Mouse (Mus musculus): ENCODE data around the gene Tax1bp1. TPM values are rescaled to one million over a fixed set of nuclear protein-coding genes. Genes with fewer than 3 reads are reported as not detected.
"Not testable (repeated sequence)": the region's sequence is repeated elsewhere in the genome, so short reads cannot be mapped to it uniquely, and the experiment has no call there.

Gene Tax1bp1
- 104 and 109 TPM in 2 replicates for polyA plus RNA-seq (2015; fragmentation: Nextera tagmentation; extraction: Ambion mirVana)

- Histone ChIP-seq H3K4me1 (peaks cover 11% of the 10 kb centered on the region), H3K4me2 (peak within 1 kb of the TSS; percentile 79), H3K27me3 (replicated peaks) (no peaks in the 10 kb centered on the region), H3K4me3 (peak within 1 kb of the TSS; percentile 82), H3K27ac (replicated peaks) (peak within 1 kb of the TSS; percentile 93), H3K9ac (peak within 1 kb of the TSS; percentile 89), H3K9me3 (no peaks in the 10 kb centered on the region), H3K36me3 (no peaks in the 10 kb centered on the region)
- ATAC-seq (ENCODE audit: extremely low read depth, insufficient number of reproducible peaks, low FRiP score, low TSS enrichment), result peak; percentile 92
- 3% methylated on average over 38 of the region's 38 CpGs for WGBS
These were observed at the start of gene Tax1bp1 for GRCm38 (mm10) chr6:52713104-52713896. Gene Tax1bp1, plus strand, starts transcription at chr6:52713729.

DNA sequence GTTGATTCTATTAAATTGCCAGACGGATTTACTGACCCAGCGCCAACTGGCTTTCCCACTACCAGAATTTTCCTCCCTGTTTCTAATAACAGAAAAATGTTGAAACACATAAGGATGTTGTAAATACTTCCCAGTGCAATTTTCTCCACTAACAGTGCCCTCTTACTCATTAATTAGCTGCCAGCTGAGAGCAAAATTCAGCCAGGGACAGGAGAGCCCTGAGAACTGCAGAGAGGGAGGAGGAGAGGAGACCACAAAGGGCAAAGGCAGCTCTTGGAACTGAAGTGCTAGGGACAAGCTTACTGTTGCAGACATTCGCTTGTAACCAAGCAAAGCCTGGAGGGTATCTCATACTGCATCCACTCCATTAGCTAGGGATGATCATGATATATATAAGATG lies 45.9 kb upstream of the Tax1bp1 start:
- H3K27ac ChIP-seq (replicated peaks), result no peak overlapping the region
- H3K4me2 ChIP-seq, result no peak overlapping the region
- no peaks in the 10 kb centered on the region for H3K27me3 ChIP-seq (replicated peaks)
- no peaks in the 10 kb centered on the region for H3K36me3 ChIP-seq
- no peaks in the 10 kb centered on the region for H3K4me1 ChIP-seq
- 68% methylated on average over 3 of the region's 3 CpGs for WGBS
- no peaks in the 10 kb centered on the region for H3K9me3 ChIP-seq
- H3K9ac ChIP-seq, result no peak overlapping the region
- ATAC-seq (ENCODE audit: extremely low read depth, insufficient number of reproducible peaks, low FRiP score, low TSS enrichment), result no peak
- no peak overlapping the region for H3K4me3 ChIP-seq

DNA sequence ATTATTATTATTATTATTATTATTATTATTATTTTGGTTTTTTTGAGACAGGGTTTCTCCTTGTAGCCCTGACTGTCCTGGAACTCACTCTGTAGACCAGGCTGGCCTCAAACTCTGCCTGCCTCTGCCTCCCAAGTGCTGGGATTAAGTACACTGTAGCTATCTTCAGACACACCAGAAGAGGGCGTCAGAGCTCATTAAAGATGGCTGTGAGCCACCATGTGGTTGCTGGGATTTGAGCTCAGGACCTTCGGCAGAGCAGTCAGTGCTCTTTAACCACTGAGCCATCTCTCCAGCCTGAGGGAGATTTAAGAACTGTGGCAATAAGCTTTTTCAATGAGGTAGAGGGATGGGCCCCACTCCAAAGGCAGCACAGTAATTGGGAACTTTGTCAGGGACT lies 43.7 kb upstream of the Tax1bp1 start:
- H3K4me3 ChIP-seq; H3K4me1 ChIP-seq; ATAC-seq (ENCODE audit: extremely low read depth, insufficient number of reproducible peaks, low FRiP score, low TSS enrichment); H3K27ac ChIP-seq (replicated peaks); H3K9ac ChIP-seq; H3K9me3 ChIP-seq; H3K36me3 ChIP-seq; H3K4me2 ChIP-seq; H3K27me3 ChIP-seq (replicated peaks): not testable (repeated sequence)
- WGBS, result 31% methylated on average over 2 of the region's 2 CpGs

GRCm38 (mm10) chr6:52671791-52672190 lies 41.7 kb upstream of the Tax1bp1 start:
- H3K4me2 ChIP-seq, result no peak overlapping the region
- WGBS, result 71% methylated on average over 8 of the region's 8 CpGs
- H3K9ac ChIP-seq, result no peak overlapping the region
- no peaks in the 10 kb centered on the region for H3K27me3 ChIP-seq (replicated peaks)
- H3K27ac ChIP-seq (replicated peaks), result no peak overlapping the region
- H3K36me3 ChIP-seq, result no peaks in the 10 kb centered on the region
- H3K4me1 ChIP-seq, result no peaks in the 10 kb centered on the region
- no peak for ATAC-seq (ENCODE audit: extremely low read depth, insufficient number of reproducible peaks, low FRiP score, low TSS enrichment)
- H3K4me3 ChIP-seq, result no peak overlapping the region
- H3K9me3 ChIP-seq, result no peaks in the 10 kb centered on the region

- Histone ChIP-seq H3K27ac (replicated peaks) (no peak overlapping the region), H3K9me3 (no peaks in the 10 kb centered on the region), H3K36me3 (no peaks in the 10 kb centered on the region), H3K27me3 (replicated peaks) (no peaks in the 10 kb centered on the region), H3K4me3 (no peak overlapping the region), H3K4me2 (no peak overlapping the region), H3K9ac (no peak overlapping the region), H3K4me1 (no peaks in the 10 kb centered on the region)
- 57% methylated on average over 2 of the region's 2 CpGs for WGBS
- no peak for ATAC-seq (ENCODE audit: extremely low read depth, insufficient number of reproducible peaks, low FRiP score, low TSS enrichment)
These were observed 41.0 kb upstream of the Tax1bp1 start for GRCm38 (mm10) chr6:52672539-52672938.

DNA sequence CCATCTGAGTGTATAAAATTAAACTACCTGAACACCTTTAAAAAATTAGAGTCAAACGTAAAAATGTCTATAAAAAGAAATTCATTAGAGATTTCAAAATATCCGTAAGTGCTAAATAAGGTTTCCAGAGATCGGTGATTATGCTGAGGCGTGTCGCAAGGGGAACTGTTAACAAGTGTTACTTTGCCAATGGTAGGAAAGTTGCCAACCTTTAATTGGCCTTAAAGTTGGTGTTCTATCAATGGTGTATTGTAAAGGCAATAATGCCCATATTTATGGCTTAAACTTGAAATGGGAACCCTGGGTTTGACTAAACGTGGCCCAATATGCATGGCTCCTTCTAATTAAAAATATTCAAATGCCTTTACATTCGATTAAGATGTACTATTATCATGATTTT lies 39.8 kb upstream of the Tax1bp1 start:
- 80% methylated on average over 7 of the region's 7 CpGs for WGBS
- Histone ChIP-seq H3K27me3 (replicated peaks) (no peaks in the 10 kb centered on the region), H3K4me3 (no peak overlapping the region), H3K9ac (no peak overlapping the region), H3K4me2 (no peak overlapping the region), H3K36me3 (no peaks in the 10 kb centered on the region), H3K4me1 (no peaks in the 10 kb centered on the region), H3K27ac (replicated peaks) (no peak overlapping the region), H3K9me3 (no peaks in the 10 kb centered on the region)
- no peak for ATAC-seq (ENCODE audit: extremely low read depth, insufficient number of reproducible peaks, low FRiP score, low TSS enrichment)

DNA sequence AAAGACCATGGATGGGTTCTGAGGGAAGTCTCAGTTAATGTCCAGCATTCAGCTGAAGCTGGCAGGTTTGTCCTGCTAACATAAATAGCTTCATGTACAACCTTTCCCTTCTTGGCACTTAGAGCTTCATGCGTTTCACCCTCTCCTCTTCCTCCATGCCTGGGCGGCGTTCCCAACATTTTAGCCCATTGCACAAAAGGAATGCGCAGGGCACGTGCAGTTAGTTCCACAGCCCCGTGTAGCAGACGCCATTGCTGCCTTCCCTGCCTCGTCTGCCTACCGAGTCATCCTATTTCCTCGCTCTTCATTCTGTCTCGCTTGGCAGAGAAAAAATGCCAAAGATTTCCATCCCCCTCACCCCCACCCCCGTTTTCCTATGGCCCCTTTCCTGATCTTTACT lies 39.0 kb upstream of the Tax1bp1 start:
- no peak for ATAC-seq (ENCODE audit: extremely low read depth, insufficient number of reproducible peaks, low FRiP score, low TSS enrichment)
- no peak overlapping the region for H3K27ac ChIP-seq (replicated peaks)
- 66% methylated on average over 12 of the region's 12 CpGs for WGBS

GRCm38 (mm10) chr6:52675222-52675921 lies 38.2 kb upstream of the Tax1bp1 start:
- Histone ChIP-seq H3K4me3 (no peak overlapping the region), H3K27ac (replicated peaks) (no peak overlapping the region)
- WGBS, result 65% methylated on average over 4 of the region's 4 CpGs

More for the DNA sequence above, 39.0 kb upstream of the Tax1bp1 start:
- no peaks in the 10 kb centered on the region for H3K9me3 ChIP-seq
- H3K9ac ChIP-seq, result no peak overlapping the region
- no peaks in the 10 kb centered on the region for H3K4me1 ChIP-seq
- no peak overlapping the region for H3K4me3 ChIP-seq
- H3K36me3 ChIP-seq, result no peaks in the 10 kb centered on the region
- H3K4me2 ChIP-seq, result no peak overlapping the region
- H3K27me3 ChIP-seq (replicated peaks), result no peaks in the 10 kb centered on the region

DNA sequence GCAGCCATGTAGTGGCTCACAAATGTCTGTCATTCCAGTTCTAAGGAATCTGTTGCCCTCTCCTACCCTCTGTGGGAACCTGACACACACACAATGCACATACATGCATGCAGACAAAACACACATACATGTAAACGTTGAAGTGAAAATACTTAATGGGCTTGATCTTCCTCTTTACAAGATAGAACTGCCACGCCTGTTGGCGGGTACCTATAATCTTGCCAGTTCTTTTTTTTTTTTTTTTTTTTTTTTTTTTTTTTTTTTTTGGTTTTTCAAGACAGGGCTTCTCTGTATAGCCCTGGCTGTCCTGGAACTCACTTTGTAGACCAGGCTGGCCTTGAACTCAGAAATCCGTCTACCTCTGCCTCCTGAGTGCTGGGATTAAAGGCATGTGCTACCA lies 36.0 kb upstream of the Tax1bp1 start:
- not testable (repeated sequence) for H3K4me1 ChIP-seq; H3K4me3 ChIP-seq; H3K36me3 ChIP-seq; H3K9ac ChIP-seq; ATAC-seq (ENCODE audit: extremely low read depth, insufficient number of reproducible peaks, low FRiP score, low TSS enrichment); H3K9me3 ChIP-seq; H3K4me2 ChIP-seq; H3K27me3 ChIP-seq (replicated peaks); H3K27ac ChIP-seq (replicated peaks)
- 74% methylated on average over 4 of the region's 4 CpGs for WGBS

More at GRCm38 (mm10) chr6:52675222-52675921, 38.2 kb upstream of the Tax1bp1 start:
- no peaks in the 10 kb centered on the region for H3K27me3 ChIP-seq (replicated peaks)
- no peak overlapping the region for H3K4me2 ChIP-seq
- no peak overlapping the region for H3K9ac ChIP-seq
- H3K36me3 ChIP-seq, result no peaks in the 10 kb centered on the region
- ATAC-seq (ENCODE audit: extremely low read depth, insufficient number of reproducible peaks, low FRiP score, low TSS enrichment), result no peak
- H3K4me1 ChIP-seq, result no peaks in the 10 kb centered on the region
- no peaks in the 10 kb centered on the region for H3K9me3 ChIP-seq

- H3K36me3 ChIP-seq, result no peaks in the 10 kb centered on the region
These were observed 34.0 kb upstream of the Tax1bp1 start for GRCm38 (mm10) chr6:52679565-52679964.

GRCm38 (mm10) chr6:52680458-52681032 lies 33.0 kb upstream of the Tax1bp1 start:
- Histone ChIP-seq H3K9me3 (no peaks in the 10 kb centered on the region), H3K27me3 (replicated peaks) (no peaks in the 10 kb centered on the region), H3K4me2 (no peak overlapping the region), H3K4me3 (no peak overlapping the region), H3K36me3 (no peaks in the 10 kb centered on the region), H3K4me1 (no peaks in the 10 kb centered on the region), H3K27ac (replicated peaks) (no peak overlapping the region), H3K9ac (no peak overlapping the region)
- 53% methylated on average over 8 of the region's 8 CpGs for WGBS
- no peak for ATAC-seq (ENCODE audit: extremely low read depth, insufficient number of reproducible peaks, low FRiP score, low TSS enrichment)

More at GRCm38 (mm10) chr6:52679565-52679964, 34.0 kb upstream of the Tax1bp1 start:
- H3K4me1 ChIP-seq, result no peaks in the 10 kb centered on the region
- 75% methylated on average over 9 of the region's 9 CpGs for WGBS
- no peak overlapping the region for H3K27ac ChIP-seq (replicated peaks)
- no peak overlapping the region for H3K4me3 ChIP-seq
- H3K4me2 ChIP-seq, result no peak overlapping the region
- no peaks in the 10 kb centered on the region for H3K9me3 ChIP-seq
- no peak for ATAC-seq (ENCODE audit: extremely low read depth, insufficient number of reproducible peaks, low FRiP score, low TSS enrichment)
- no peak overlapping the region for H3K9ac ChIP-seq
- H3K27me3 ChIP-seq (replicated peaks), result no peaks in the 10 kb centered on the region

Measured in heart, embryonic 13.5 days (tissue).